ENCODE assay signal across 30 mouse cellular contexts in the genomic region with DNA sequence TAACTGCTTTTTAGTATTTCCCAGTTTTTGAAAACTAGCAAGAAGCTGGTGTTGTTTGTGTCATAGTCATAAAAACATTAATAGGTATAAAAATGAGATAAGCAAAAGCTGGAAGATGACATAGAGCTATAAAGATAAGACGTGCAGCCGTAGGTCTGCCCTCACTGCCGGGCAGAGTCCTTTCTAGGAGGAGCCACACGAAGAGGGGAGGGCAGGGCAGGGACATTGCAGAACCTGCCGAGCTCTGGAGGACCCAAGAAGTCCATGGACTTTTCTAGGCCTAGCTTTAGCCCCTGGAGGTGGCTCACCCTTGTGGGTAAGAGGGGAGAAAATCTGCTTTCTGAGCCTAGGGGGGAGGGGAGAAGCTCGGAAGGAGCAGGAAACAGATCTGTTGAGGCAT. TPM values are rescaled to one million over a fixed set of nuclear protein-coding genes. Genes with fewer than 3 reads are reported as not detected.
"Had no signal": no experiment of that assay in that cellular context is flagged by ENCODE, and none has a peak within 500 bp of the region (broad histone marks: within the 10 kb centered on the region; RNA-seq: fewer than 3 reads in every experiment).

A gene (plus strand): TSS at position 208 of the 400 bp plus-strand sequence.

- H3K4me3 ChIP-seq: heart, adult 2 months; heart, embryonic 13.5 days; heart, embryonic 15.5 days; hindbrain, embryonic 13.5 days; hindbrain, embryonic 15.5 days; limb, embryonic 13.5 days; limb, embryonic 15.5 days; liver, embryonic 12.5 days had no signal

- ATAC-seq: forebrain, postnatal 0 days; inflammation-experienced regulatory T-cells, adult 6 months; liver, embryonic 12.5 days had no signal

- H3K27ac ChIP-seq: heart, adult 2 months; heart, embryonic 13.5 days; heart, embryonic 15.5 days; hindbrain, embryonic 13.5 days; hindbrain, embryonic 15.5 days; limb, embryonic 13.5 days; limb, embryonic 15.5 days; liver, embryonic 12.5 days had no signal

- H3K36me3 ChIP-seq: heart, embryonic 13.5 days; heart, embryonic 15.5 days; hindbrain, embryonic 13.5 days; hindbrain, embryonic 15.5 days; limb, embryonic 13.5 days; limb, embryonic 15.5 days; liver, embryonic 12.5 days had no signal

- H3K9ac ChIP-seq: forebrain, postnatal 0 days; heart, embryonic 13.5 days; heart, embryonic 15.5 days; hindbrain, embryonic 13.5 days; hindbrain, embryonic 15.5 days; limb, embryonic 13.5 days; limb, embryonic 15.5 days; liver, embryonic 12.5 days had no signal

- H3K27me3 ChIP-seq: heart, embryonic 13.5 days; heart, embryonic 15.5 days; hindbrain, embryonic 13.5 days; hindbrain, embryonic 15.5 days; limb, embryonic 13.5 days; limb, embryonic 15.5 days; liver, embryonic 12.5 days had no signal

- H3K9me3 ChIP-seq: heart, embryonic 13.5 days; heart, embryonic 15.5 days; hindbrain, embryonic 13.5 days; hindbrain, embryonic 15.5 days; limb, embryonic 13.5 days; limb, embryonic 15.5 days; liver, embryonic 12.5 days had no signal

- H3K4me1 ChIP-seq: heart, embryonic 13.5 days; heart, embryonic 15.5 days; hindbrain, embryonic 13.5 days; hindbrain, embryonic 15.5 days; limb, embryonic 13.5 days; limb, embryonic 15.5 days; liver, embryonic 12.5 days had no signal

- DNase-seq: forebrain, postnatal 0 days; gastrocnemius, postnatal 25 days; heart, adult 11 months; heart, adult 2 months; heart, postnatal 14 days; heart, postnatal 36 days; kidney, adult 18-20 months; kidney, adult 8-10 months; kidney, postnatal 10 days; kidney, postnatal 25 days; kidney, postnatal 4 days; layer of hippocampus, adult 9-11 months; layer of hippocampus, postnatal 36 days; left cerebral cortex, postnatal 4 days had no signal

- H3K4me2 ChIP-seq: heart, embryonic 11.5 days; heart, embryonic 13.5 days; heart, embryonic 15.5 days; hindbrain, embryonic 13.5 days; hindbrain, embryonic 15.5 days; limb, embryonic 13.5 days; limb, embryonic 15.5 days; liver, embryonic 12.5 days had no signal

RNA-seq across cellular contexts. Expression of the gene that starts here (rescaled TPM):
- polyA plus RNA-seq: forebrain, postnatal 0 days; gonadal fat pad, adult 2 months; heart, adult 2 months; heart, embryonic 11.5 days; heart, embryonic 13.5 days; heart, embryonic 15.5 days; heart, postnatal 0 days; hindbrain, embryonic 11.5 days; hindbrain, embryonic 13.5 days; inflammation-experienced regulatory T-cells, adult 6 months; kidney, embryonic 14.5 days; kidney, embryonic 16.5 days; limb, embryonic 11.5 days; limb, embryonic 13.5 days; limb, embryonic 15.5 days; liver, adult 2 months; liver, embryonic 12.5 days had no signal
